Mouse (Mus musculus) embryonic fibroblast, embryonic 13.5 days (primary cell): Measurements from ENCODE around the gene Crebl2. TPM values are rescaled to one million over a fixed set of nuclear protein-coding genes. Genes with fewer than 3 reads are reported as not detected.
A peak's percentile ranks its signal among the peaks of the same experiment; 100 is the strongest.

ENCODE experiments used
- H3K27ac ChIP-seq: 2 replicates; pipeline ENCODE4 v1.5.1; 2012; ENCODE audit warnings: low read length, control low read depth, inconsistent platforms; ENCODE audit not compliant: insufficient read depth
- H3K4me1 ChIP-seq: 2 replicates; pipeline ENCODE4 v1.6.1; 2011; ENCODE audit warnings: low read length; ENCODE audit not compliant: control insufficient read depth, insufficient read depth
- H3K4me3 ChIP-seq: 2 replicates; pipeline ENCODE4 v1.5.1; 2011; ENCODE audit warnings: mild to moderate bottlenecking, control low read depth, low read length; ENCODE audit not compliant: insufficient read depth
- CTCF ChIP-seq: IDR thresholded peaks from 2 replicates; pipeline ENCODE4 v1.5.1; 2011; ENCODE audit warnings: mild to moderate bottlenecking, control low read depth, low read length, moderate library complexity, borderline replicate concordance; ENCODE audit not compliant: insufficient read depth
- POLR2A ChIP-seq: IDR thresholded peaks from 2 replicates; pipeline ENCODE4 v1.6.1; 2011; ENCODE audit warnings: low read depth, mild to moderate bottlenecking, control low read depth, low read length, moderate library complexity
- polyA plus RNA-seq: library from polyadenylated mRNA; stranded (reverse); fragments of >200 nt; gene quantifications from 2 replicates; pipeline ENCODE4 v1.2.4, GENCODE M21; 2011; ENCODE audit warnings: low read depth; ENCODE audit not compliant: missing spikeins, insufficient read length

Gene Crebl2
- polyA plus RNA-seq, 1 experiment, result 4.9 TPM

GRCm38 (mm10) chr6:134897443-134898094 is 67.6 kb downstream of the Crebl2 start:
- TF ChIP-seq POLR2A (peak; percentile 74), CTCF (no peak)
- Histone ChIP-seq H3K27ac (peak overlapping the region; percentile 100), H3K4me1 (peaks cover 2% of the 10 kb centered on the region; the same call in 1 of the 2 replicates), H3K4me3 (peak overlapping the region; percentile 83)

GRCm38 (mm10) chr6:134898095-134898965 is 68.4 kb downstream of the Crebl2 start, which contains the start of gene Gpr19:
Gene Gpr19, minus strand, starts transcription at chr6:134898578.
- Histone ChIP-seq H3K4me1 (peaks cover 2% of the 10 kb centered on the region; the same call in 1 of the 2 replicates), H3K4me3 (peak within 1 kb of the TSS; percentile 86), H3K27ac (peak within 1 kb of the TSS; percentile 100)
- TF ChIP-seq POLR2A (peak; percentile 99), CTCF (no peak)

- Histone ChIP-seq H3K4me3 (no peak overlapping the region), H3K4me1 (peaks cover 2% of the 10 kb centered on the region), H3K27ac (no peak overlapping the region)
- TF ChIP-seq POLR2A (no peak), CTCF (no peak)
These were observed 73.4 kb downstream of the Crebl2 start for GRCm38 (mm10) chr6:134903368-134903767.

- TF ChIP-seq CTCF, result no peak
- no peak for TF ChIP-seq POLR2A
- H3K4me1 ChIP-seq, result peaks cover 2% of the 10 kb centered on the region
- no peak overlapping the region for H3K27ac ChIP-seq
- no peak overlapping the region for H3K4me3 ChIP-seq
These were observed 74.2 kb downstream of the Crebl2 start for GRCm38 (mm10) chr6:134903891-134904884.

- Histone ChIP-seq H3K4me3 (no peak overlapping the region), H3K27ac (no peak overlapping the region), H3K4me1 (no peaks in the 10 kb centered on the region; the same call in 1 of the 2 replicates)
- TF ChIP-seq POLR2A (no peak), CTCF (no peak)
These were observed 75.9 kb downstream of the Crebl2 start for GRCm38 (mm10) chr6:134905811-134906210.

Other genes starting within 250 kb of the Crebl2 start
- gene Mansc1, start 197.7 kb upstream of the Crebl2 start, polyA plus RNA-seq, result 2.8 and 3.2 TPM in 2 replicates
- 6.1 and 7.1 TPM in 2 replicates for gene Borcs5, start 190.6 kb upstream of the Crebl2 start, polyA plus RNA-seq
- gene Dusp16, start 37.5 kb upstream of the Crebl2 start, polyA plus RNA-seq, result 16.9 and 21.0 TPM in 2 replicates
- 3.2 and 6.6 TPM in 2 replicates for gene Gpr19, start 68.4 kb downstream of the Crebl2 start, polyA plus RNA-seq
- gene Cdkn1b, start 90.2 kb downstream of the Crebl2 start, polyA plus RNA-seq, result 34.1 and 59.8 TPM in 2 replicates
- gene Apold1, start 151.6 kb downstream of the Crebl2 start, polyA plus RNA-seq, result 0.32 and 0.47 TPM in 2 replicates
- 101 and 121 TPM in 2 replicates for gene Ddx47, start 181.5 kb downstream of the Crebl2 start, polyA plus RNA-seq
- gene Gprc5a, start 235.5 kb downstream of the Crebl2 start, polyA plus RNA-seq, result 21.8 and 33.3 TPM in 2 replicates